Mouse (Mus musculus) small intestine, adult 2 months (tissue): Measurements from ENCODE around the gene Col4a2.

Source experiments
- CTCF ChIP-seq: fragments of 200-500 bp; IDR thresholded peaks from 2 replicates; pipeline ENCODE4 v1.5.1; 2012; ENCODE audit warnings: low read depth, mild to moderate bottlenecking, control low read depth, inconsistent platforms, low read length, moderate library complexity, mixed read lengths; ENCODE audit not compliant: insufficient replicate concordance, insufficient read length; ENCODE audit errors: extremely low read depth
- POLR2A ChIP-seq: fragments of 200-500 bp; IDR thresholded peaks from 2 replicates; pipeline ENCODE4 v1.6.1; 2012; ENCODE audit warnings: low read depth, mild to moderate bottlenecking, control low read depth, inconsistent platforms, low read length, moderate library complexity

DNA sequence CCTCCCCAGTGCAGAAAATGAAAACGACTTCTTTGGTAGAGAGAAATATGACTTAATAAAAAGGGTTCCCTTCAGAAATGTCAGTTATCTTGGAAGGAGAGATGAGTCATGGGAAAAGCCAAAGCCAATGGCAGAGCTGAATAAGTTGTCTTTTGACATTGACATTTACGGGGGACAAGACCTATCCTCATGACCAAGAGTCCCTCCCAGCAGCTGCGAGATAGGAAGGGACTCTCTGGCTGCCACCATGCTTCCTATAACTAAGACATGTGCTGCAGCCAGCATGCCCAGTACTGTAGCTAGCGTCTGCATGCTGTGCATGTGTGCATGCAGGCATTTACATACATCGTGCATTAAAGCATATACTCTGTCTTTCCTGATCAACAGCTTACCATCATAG lies 53.6 kb downstream of the Col4a2 start:
- TF ChIP-seq POLR2A = no peak
- TF ChIP-seq CTCF = no peak
